8 mouse cellular contexts compared by ENCODE assay signal in genomic region chr12:52001544-52001943, GRCm38 (mm10). TPM values are rescaled to one million over a fixed set of nuclear protein-coding genes. Genes with fewer than 3 reads are reported as not detected.
DNase-seq lines count a peak whose midpoint lies in the region; ATAC-seq and TF ChIP-seq lines count a peak whose summit lies in the region.

No protein-coding gene starts in this region.

- 42% methylated on average over 4 of the region's 4 CpGs for WGBS in hindbrain, embryonic 10.5 days
- WGBS in hindbrain, embryonic 12.5 days: 41% methylated on average over 4 of the region's 4 CpGs
- 30% methylated on average over 4 of the region's 4 CpGs for WGBS in hindbrain, embryonic 13.5 days
- WGBS in midbrain, embryonic 15.5 days: 35% methylated on average over 4 of the region's 4 CpGs

- TF ChIP-seq POLR2A in brain, embryonic 14.5 days (IDR thresholded peaks at IDR 0.05; ENCODE audit: borderline replicate concordance, extremely low read depth, insufficient read depth, insufficient read length, poor library complexity, severe bottlenecking): no peak

- peaks cover 10% of the 10 kb centered on the region; the same call in 1 of the 2 replicates for H3K4me1 ChIP-seq in hindbrain, embryonic 10.5 days (replicated peaks)
- H3K4me1 ChIP-seq in hindbrain, embryonic 12.5 days: peaks cover 3% of the 10 kb centered on the region; the same call in 1 of the 2 replicates
- H3K4me1 ChIP-seq in hindbrain, embryonic 13.5 days (replicated peaks): peaks cover 2% of the 10 kb centered on the region; the same call in 1 of the 2 replicates
- H3K4me1 ChIP-seq in midbrain, embryonic 15.5 days: no peaks in the 10 kb centered on the region

- H3K9ac ChIP-seq in hindbrain, embryonic 12.5 days: no peak overlapping the region
- no peak overlapping the region for H3K9ac ChIP-seq in hindbrain, embryonic 13.5 days
- no peak overlapping the region for H3K9ac ChIP-seq in midbrain, embryonic 15.5 days

- no peak overlapping the region for H3K27ac ChIP-seq in hindbrain, embryonic 10.5 days
- no peak overlapping the region for H3K27ac ChIP-seq in hindbrain, embryonic 12.5 days
- no peak overlapping the region for H3K27ac ChIP-seq in hindbrain, embryonic 13.5 days
- no peak overlapping the region for H3K27ac ChIP-seq in midbrain, embryonic 15.5 days

- DNase-seq in hindbrain, embryonic 10.5 days (ENCODE audit: low spot score): peak; percentile 23
- DNase-seq in brain, embryonic 14.5 days (ENCODE audit: low read depth): peak; percentile 90
- DNase-seq in left cerebral cortex, adult 18-20 months (ENCODE audit: low spot score in 2 of 2): peak; percentile 61 to 76
- DNase-seq in splenic B cell, adult 2 months (ENCODE audit: low read depth, low spot score): peak; percentile 80

- H3K4me3 ChIP-seq in hindbrain, embryonic 10.5 days: no peak overlapping the region
- H3K4me3 ChIP-seq in hindbrain, embryonic 12.5 days: no peak overlapping the region
- no peak overlapping the region for H3K4me3 ChIP-seq in hindbrain, embryonic 13.5 days
- no peak overlapping the region for H3K4me3 ChIP-seq in midbrain, embryonic 15.5 days

- TF ChIP-seq CTCF in brain, embryonic 14.5 days (IDR thresholded peaks at IDR 0.05; ENCODE audit: borderline replicate concordance, extremely low read depth, insufficient read depth, insufficient read length): peak; percentile 46; the same call in 1 of the 2 replicates

- no peaks in the 10 kb centered on the region for H3K9me3 ChIP-seq in hindbrain, embryonic 10.5 days
- no peaks in the 10 kb centered on the region for H3K9me3 ChIP-seq in hindbrain, embryonic 12.5 days (replicated peaks)
- H3K9me3 ChIP-seq in hindbrain, embryonic 13.5 days: no peaks in the 10 kb centered on the region
- no peaks in the 10 kb centered on the region for H3K9me3 ChIP-seq in midbrain, embryonic 15.5 days

- H3K27me3 ChIP-seq in hindbrain, embryonic 10.5 days (ENCODE audit: insufficient read depth, poor library complexity, severe bottlenecking): no peaks in the 10 kb centered on the region
- no peaks in the 10 kb centered on the region for H3K27me3 ChIP-seq in hindbrain, embryonic 12.5 days
- no peaks in the 10 kb centered on the region for H3K27me3 ChIP-seq in hindbrain, embryonic 13.5 days
- no peaks in the 10 kb centered on the region for H3K27me3 ChIP-seq in midbrain, embryonic 15.5 days (replicated peaks)
- no peaks in the 10 kb centered on the region for H3K27me3 ChIP-seq in splenic B cell, adult 2 months (ENCODE audit: control insufficient read depth, insufficient read depth, low read length, poor library complexity, severe bottlenecking)

- H3K36me3 ChIP-seq in hindbrain, embryonic 10.5 days: peaks cover 39% of the 10 kb centered on the region
- peaks cover 21% of the 10 kb centered on the region for H3K36me3 ChIP-seq in hindbrain, embryonic 12.5 days
- peaks cover 23% of the 10 kb centered on the region for H3K36me3 ChIP-seq in hindbrain, embryonic 13.5 days
- peaks cover 6% of the 10 kb centered on the region for H3K36me3 ChIP-seq in midbrain, embryonic 15.5 days (replicated peaks)
- H3K36me3 ChIP-seq in splenic B cell, adult 2 months (ENCODE audit: control insufficient read depth, insufficient read depth, low read length, poor library complexity, severe bottlenecking): peaks cover 1% of the 10 kb centered on the region; the same call in 1 of the 2 replicates

- no peak overlapping the region for H3K4me2 ChIP-seq in hindbrain, embryonic 12.5 days (replicated peaks)
- H3K4me2 ChIP-seq in hindbrain, embryonic 13.5 days: no peak overlapping the region
- no peak overlapping the region for H3K4me2 ChIP-seq in midbrain, embryonic 15.5 days

- ATAC-seq in hindbrain, embryonic 12.5 days (ENCODE audit: low FRiP score): no peak
- peak; percentile 52; the same call in 1 of the 2 replicates for ATAC-seq in erythroid progenitor cell, adult 5-6 weeks (replicated peaks; ENCODE audit: low FRiP score, poor library complexity, severe bottlenecking)
- peak; percentile 53; the same call in 1 of the 2 replicates for ATAC-seq in hindbrain, embryonic 13.5 days (ENCODE audit: low FRiP score)
- ATAC-seq in midbrain, embryonic 15.5 days (replicated peaks): 0 out of 2 replicates have a peak, but pooled peaks have one; percentile 62

RNA-seq across cellular contexts. Expression of gene Dtd2, which starts 4.8 kb away (rescaled TPM):
- polyA plus RNA-seq in hindbrain, embryonic 10.5 days (2016; fragmentation: Nextera tagmentation; extraction: Ambion mirVana): 24.3 and 25.9 TPM in 2 replicates
- 17.2 and 18.0 TPM in 2 replicates for polyA plus RNA-seq in hindbrain, embryonic 12.5 days (2016; fragmentation: Nextera tagmentation; extraction: Ambion mirVana)
- 10.3 and 13.5 TPM in 2 replicates for polyA plus RNA-seq in brain, embryonic 14.5 days (2012; rRNA removed)
- total RNA-seq in erythroid progenitor cell, adult 5-6 weeks (2015; ENCODE audit: low replicate concordance): 1.4 and 2.5 TPM in 2 replicates
- total RNA-seq in erythroid progenitor cell, adult 5-6 weeks (2017; ENCODE audit: low replicate concordance): 3.5 and 7.5 TPM in 2 replicates
- polyA plus RNA-seq in hindbrain, embryonic 13.5 days (2015; fragmentation: Nextera tagmentation; extraction: Ambion mirVana): 16.5 and 18.5 TPM in 2 replicates
- total RNA-seq in left cerebral cortex, adult 18-20 months (2021): 10 to 100 TPM in 1 of 2 experiments, 1 to 10 TPM in 1; 8.9 to 12.1 TPM
- 19.1 and 19.2 TPM in 2 replicates for polyA plus RNA-seq in midbrain, embryonic 15.5 days (2015; fragmentation: Nextera tagmentation; extraction: Ambion mirVana)

RNA-seq across cellular contexts. Expression of gene Gpr33, which starts 26.3 kb away (rescaled TPM):
- polyA plus RNA-seq in hindbrain, embryonic 10.5 days (2016; fragmentation: Nextera tagmentation; extraction: Ambion mirVana): not detected in 2 replicates
- not detected in 2 replicates for polyA plus RNA-seq in hindbrain, embryonic 12.5 days (2016; fragmentation: Nextera tagmentation; extraction: Ambion mirVana)
- not detected in 2 replicates for polyA plus RNA-seq in brain, embryonic 14.5 days (2012; rRNA removed)
- total RNA-seq in erythroid progenitor cell, adult 5-6 weeks (2015; ENCODE audit: low replicate concordance): not detected in 2 replicates
- not detected in 2 replicates for total RNA-seq in erythroid progenitor cell, adult 5-6 weeks (2017; ENCODE audit: low replicate concordance)
- polyA plus RNA-seq in hindbrain, embryonic 13.5 days (2015; fragmentation: Nextera tagmentation; extraction: Ambion mirVana): not detected in 2 replicates
- not detected for total RNA-seq in left cerebral cortex, adult 18-20 months (2021)
- polyA plus RNA-seq in midbrain, embryonic 15.5 days (2015; fragmentation: Nextera tagmentation; extraction: Ambion mirVana): not detected in 2 replicates

RNA-seq across cellular contexts. Expression of gene Heatr5a, which starts 30.4 kb away (rescaled TPM):
- polyA plus RNA-seq in hindbrain, embryonic 10.5 days (2016; fragmentation: Nextera tagmentation; extraction: Ambion mirVana): 10.1 and 12.0 TPM in 2 replicates
- 12.7 and 12.9 TPM in 2 replicates for polyA plus RNA-seq in hindbrain, embryonic 12.5 days (2016; fragmentation: Nextera tagmentation; extraction: Ambion mirVana)
- polyA plus RNA-seq in brain, embryonic 14.5 days (2012; rRNA removed): 14.9 and 18.6 TPM in 2 replicates
- 41.8 and 60.4 TPM in 2 replicates for total RNA-seq in erythroid progenitor cell, adult 5-6 weeks (2015; ENCODE audit: low replicate concordance)
- total RNA-seq in erythroid progenitor cell, adult 5-6 weeks (2017; ENCODE audit: low replicate concordance): 48.5 and 54.7 TPM in 2 replicates
- polyA plus RNA-seq in hindbrain, embryonic 13.5 days (2015; fragmentation: Nextera tagmentation; extraction: Ambion mirVana): 5.8 and 6.2 TPM in 2 replicates
- 1 to 10 TPM; 7.6 to 7.8 TPM for total RNA-seq in left cerebral cortex, adult 18-20 months (2021)
- 7.3 and 7.5 TPM in 2 replicates for polyA plus RNA-seq in midbrain, embryonic 15.5 days (2015; fragmentation: Nextera tagmentation; extraction: Ambion mirVana)

Comparison
In these comparisons a context has a peak if more than half of its experiments do, and no peak if none do; other contexts are left out.
1. DNase-seq: peak in every context shown above with its lines; median percentile 90 in brain, embryonic 14.5 days; 80 in splenic B cell, adult 2 months; 68 in left cerebral cortex, adult 18-20 months; 23 in hindbrain, embryonic 10.5 days.